Mouse (Mus musculus) left cerebral cortex, postnatal 36 days (tissue): ENCODE data around the gene Vmn1r183. TPM values are rescaled to one million over a fixed set of nuclear protein-coding genes. Genes with fewer than 3 reads are reported as not detected.
"Not testable (repeated sequence)": the region's sequence is repeated elsewhere in the genome, so short reads cannot be mapped to it uniquely, and the experiment has no call there.

Source experiments
- DNase-seq, 2 experiments: peaks; one replicate each; pipeline ENCODE4 v3.0.0; 2021 to 2022; ENCODE audit warnings: low spot score in 2 of 2, mixed read lengths in 1 of 2
- intact Hi-C: fragments of 180-260 bp; cut with DNase I; formaldehyde crosslinking; loops from one replicate; pipeline ENCODE4 v1.15.1; 2025
- total RNA-seq, 2 experiments: library from RNA; stranded (reverse); gene quantifications; 2 replicates each; pipeline ENCODE4 v1.2.3; 2021

The Vmn1r183 gene
- not detected for total RNA-seq

DNA sequence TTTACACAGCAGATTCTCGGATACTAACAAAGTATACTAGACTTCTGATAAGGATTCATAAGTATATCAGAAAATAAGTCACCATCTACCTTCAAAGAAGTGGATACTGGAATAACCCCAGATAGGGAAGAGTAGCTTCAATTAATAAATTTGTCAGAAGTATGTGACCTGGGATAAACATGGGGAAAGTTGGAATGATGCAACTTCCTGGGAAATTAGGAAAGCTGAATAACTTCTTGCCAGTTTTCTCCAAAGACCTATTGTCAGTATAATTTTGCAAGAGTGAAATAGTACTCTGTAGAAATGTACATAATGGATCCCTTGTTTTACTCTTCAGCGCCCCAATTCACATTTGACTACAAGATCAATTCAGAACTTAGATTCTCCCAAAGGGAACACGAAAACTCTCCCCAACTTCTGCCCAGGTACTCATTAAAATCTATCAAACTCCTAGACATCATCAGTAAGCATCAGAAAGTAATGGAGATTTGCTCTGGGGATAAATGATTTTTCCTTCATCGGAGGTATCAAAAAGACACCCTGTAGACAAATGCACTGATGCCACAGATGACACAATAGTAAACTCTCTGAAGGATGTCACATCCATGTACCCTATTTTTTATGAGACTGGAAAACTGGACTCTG lies at the start of gene Vmn1r183:
Gene Vmn1r183, plus strand, starts transcription at position 595 of the 645 bp plus-strand sequence.
- intact Hi-C loops: no loop called here
- no peak for DNase-seq

DNA sequence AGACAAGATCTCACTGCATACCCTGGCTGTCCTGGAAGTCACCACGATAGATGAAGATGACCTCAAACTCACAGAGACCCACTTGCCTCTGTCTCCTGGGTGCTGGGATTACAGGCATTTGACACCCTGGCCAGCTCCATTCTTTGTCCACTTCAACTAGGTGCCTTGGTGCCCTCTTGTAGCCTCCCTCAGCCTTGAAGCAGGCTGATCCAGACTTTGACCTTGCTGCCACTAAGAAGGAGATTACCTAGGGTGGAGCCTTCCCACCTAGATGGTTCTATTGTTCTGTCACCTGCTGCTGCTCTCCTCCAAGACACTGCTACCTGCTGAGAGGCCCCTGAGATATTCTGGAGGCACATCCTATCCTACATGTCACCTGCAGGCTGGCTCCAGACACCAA lies 21.4 kb downstream of the Vmn1r183 start:
- intact Hi-C loops, DNase-seq: not testable (repeated sequence)

DNA sequence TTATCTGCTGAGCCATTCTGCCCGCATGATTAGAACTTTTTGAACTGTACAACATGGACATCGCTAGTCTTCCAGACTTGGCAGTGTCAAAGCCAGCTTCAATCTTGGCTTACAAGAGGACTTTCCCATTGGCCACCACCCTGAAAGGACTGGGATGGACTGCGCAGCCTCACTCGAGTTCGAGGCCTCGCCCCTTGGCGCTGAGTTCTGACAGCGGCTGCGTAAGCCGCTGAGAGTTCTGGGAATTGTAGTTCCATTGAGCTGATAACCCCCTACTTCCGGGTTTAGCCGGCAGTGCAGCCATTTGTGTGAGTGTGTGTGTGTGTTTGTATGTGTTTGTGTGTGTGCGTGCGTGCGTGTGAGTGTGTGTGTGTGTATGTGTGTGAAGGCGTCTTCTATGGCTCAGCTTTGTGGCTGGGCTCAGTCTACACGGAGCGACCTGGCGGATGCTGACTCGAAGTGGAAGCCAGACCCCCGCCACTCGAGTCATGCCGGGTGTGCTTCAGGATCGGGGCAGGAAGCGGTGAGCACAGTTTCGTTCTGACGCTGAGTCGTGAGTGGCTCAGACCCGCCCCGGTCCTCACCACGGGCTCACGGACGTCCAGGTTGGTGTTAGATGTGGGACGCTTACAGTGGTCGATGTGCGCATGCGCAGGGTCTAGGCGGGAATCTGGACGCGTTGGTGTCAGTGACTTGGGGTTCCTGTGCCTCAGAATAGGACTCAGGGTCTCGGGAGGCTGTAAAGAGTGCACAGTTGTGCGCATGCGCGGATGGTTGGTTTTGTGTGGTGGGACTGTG lies 28.8 kb downstream of the Vmn1r183 start, which contains the start of gene Zfp180:
Gene Zfp180, plus strand, starts transcription at position 291 of the 798 bp plus-strand sequence.
- intact Hi-C loops: loop anchor here (1.0 kb wide), 1 partner anchor 30 kb away; the partner anchor contains the start of gene Zfp112
- DNase-seq: peak; percentile 93 to 94

DNA sequence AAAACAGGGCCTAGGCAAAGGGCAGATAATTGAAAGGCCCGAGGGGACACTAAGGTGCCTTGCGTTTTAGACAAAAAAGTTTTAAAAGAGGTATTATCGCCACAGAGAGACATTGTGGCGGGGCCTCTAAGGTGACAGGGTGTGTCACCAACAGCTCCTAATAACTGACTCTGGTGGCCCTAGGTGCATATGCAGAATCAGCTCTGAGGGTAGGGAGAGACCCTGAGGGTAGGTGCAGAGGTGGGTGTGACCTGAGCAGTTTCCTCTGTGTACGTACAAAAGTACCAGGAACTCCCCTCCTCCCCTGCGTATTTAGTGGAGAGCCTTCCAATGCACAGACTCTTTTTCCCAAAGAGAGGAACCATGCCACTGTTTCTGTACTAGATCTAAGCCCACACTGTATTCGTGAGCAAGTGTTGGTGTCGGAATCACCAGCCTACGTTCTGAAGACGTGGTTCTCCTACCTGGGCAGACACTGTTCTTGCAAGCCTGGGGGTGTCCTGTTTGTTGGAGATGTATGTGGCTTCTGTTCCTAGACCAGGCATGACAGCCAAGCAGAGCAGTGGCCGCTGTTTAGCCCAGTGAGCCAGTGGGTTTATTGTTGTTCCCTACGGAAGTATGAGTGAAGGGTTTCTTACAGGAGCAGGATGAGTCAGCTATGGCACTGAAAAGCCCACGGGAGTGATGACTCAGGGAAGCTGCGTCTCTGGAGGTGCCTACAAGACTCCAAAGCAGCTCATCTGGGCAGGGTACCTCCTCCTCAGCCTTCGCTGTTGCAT lies 29.6 kb downstream of the Vmn1r183 start:
- peak; percentile 65 to 74 for DNase-seq
- intact Hi-C loops: no loop called here

DNA sequence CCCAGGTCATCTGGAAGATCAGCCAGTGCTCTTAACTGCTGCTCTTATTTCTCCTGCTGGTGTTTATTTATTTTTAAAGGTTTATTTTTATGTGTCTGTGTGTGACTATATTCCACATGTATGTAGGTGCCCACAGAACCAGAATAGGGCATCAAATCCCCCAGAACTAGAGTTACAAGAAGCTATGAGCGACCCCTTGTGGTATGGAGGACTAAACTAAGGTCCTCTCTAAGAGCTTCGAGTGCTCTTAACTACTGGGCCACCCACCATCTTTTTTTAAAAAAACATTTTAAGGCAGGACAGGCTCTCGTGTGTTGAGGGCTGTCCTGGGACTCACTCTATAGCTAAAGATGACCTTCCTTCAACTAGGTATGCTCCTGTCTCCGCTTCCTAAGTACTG lies 33.8 kb downstream of the Vmn1r183 start:
- DNase-seq: no peak
- intact Hi-C loops: no loop called here

DNA sequence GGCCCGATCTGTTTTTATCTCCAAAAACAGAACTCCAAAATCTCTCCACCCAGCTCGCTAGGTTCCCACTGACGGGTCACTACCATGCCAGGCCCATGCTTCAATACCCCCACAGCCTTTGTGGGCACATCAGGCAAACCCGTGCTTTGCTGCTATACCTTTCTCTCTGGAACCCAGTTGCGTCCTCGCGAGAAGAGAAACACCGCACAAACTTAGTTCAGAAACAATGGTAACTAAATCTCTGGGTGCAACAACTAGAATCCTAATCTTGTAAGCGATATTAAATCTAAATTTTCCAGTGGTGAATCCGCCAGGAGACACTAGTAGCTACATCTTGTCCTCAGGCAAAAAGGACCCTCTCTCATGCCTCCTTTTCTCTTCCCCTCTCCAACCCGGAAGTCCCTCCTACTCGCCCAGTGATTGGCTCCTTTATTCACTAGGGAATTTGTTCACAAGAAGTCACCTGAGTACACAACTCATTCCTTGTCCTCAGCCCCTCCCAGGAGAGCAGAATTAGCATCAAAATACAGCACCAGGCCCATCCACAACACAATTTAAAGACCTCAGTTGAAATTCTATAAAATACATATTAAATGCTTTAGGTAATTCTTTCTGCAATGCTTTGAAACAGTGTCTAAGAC lies 34.6 kb downstream of the Vmn1r183 start:
- DNase-seq: no peak
- intact Hi-C loops: no loop called here

DNA sequence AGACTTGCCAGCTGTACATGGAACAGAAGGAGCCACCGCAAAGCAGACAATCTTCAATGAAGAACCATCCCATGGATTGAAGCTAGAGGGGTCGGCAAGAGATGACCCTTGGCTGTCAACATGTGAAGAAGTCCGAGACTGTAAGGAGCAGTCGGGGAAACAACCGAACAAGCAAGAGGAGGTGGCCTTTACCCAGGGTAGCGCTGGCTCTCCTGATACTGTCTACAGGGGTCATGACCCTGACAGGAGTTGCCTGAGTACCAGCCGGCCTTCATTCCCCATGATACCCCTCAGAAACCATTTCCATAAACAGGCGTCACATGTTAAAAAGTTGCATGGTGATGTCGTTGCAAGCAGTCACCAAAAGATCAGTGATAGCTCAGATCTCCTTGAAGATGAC lies 51.3 kb downstream of the Vmn1r183 start:
- DNase-seq: no peak
- intact Hi-C loops: no loop called here

DNA sequence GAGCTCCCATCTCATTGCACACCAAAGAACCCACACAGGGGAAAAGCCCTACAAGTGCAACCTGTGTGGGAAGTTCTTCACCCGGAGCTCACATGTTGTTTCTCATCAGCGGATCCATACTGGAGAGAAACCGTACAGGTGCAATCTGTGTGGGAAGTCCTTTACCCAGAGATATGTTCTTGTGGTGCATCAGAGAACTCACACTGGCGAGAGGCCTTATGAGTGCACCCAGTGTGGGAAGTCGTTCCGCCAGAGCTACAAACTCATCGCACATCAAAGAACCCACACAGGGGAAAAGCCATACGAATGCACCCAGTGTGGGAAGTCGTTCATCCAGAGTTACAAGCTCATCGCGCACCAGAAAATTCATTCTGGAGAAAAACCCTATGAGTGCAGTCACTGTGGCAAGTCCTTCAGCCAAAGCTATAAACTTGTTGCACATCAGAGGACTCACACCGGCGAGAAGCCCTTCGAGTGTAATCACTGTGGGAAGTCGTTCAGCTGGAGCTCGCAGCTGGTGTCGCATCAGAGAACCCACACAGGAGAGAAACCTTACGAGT lies 52.2 kb downstream of the Vmn1r183 start:
- DNase-seq: no peak

DNA sequence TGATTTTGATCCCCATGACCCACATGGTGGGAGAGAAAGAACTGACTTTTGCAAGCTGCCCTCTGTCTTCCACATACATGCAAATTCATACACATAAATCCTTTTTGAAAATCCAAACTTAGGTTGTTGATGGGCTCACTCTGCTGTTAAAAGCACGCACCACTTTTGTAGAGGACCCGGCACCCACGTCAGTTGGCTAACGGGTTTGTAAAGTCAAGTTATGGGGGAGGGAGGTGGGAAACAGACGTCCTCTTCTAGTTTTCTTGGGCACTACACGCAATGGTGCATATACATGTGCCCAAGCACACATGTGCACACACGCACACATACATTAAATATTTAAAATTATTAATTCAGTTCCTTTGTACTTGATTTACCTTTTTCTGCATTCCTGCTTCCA lies 57.8 kb downstream of the Vmn1r183 start:
- DNase-seq: no peak
- intact Hi-C loops: no loop called here

More for the DNA sequence above, 52.2 kb downstream of the Vmn1r183 start:
- intact Hi-C loops: no loop called here

DNA sequence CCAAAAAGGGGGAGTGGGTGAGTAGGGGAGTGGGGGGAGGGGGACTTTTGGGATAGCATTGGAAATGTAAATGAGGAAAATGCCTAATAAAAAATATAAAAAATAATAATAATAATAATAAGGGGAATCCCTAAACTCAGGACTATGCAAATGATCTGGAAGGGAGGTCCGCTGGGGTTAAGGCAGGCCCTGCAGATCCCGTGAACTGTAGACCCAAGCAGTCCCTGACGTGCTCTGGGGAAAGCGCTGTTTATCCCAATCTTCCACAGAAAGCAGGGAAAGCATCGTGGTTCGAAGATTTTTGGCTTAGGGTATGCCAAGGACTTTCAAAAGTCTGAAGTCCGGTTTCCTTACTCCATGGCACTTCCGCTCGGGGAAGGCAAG lies 58.7 kb downstream of the Vmn1r183 start:
- intact Hi-C loops: loop anchor here (1.0 to 2.0 kb wide), 2 partner anchors 23 to 30 kb away; partner anchors contain the start of genes Zfp180 and Zfp235
- DNase-seq: no peak

DNA sequence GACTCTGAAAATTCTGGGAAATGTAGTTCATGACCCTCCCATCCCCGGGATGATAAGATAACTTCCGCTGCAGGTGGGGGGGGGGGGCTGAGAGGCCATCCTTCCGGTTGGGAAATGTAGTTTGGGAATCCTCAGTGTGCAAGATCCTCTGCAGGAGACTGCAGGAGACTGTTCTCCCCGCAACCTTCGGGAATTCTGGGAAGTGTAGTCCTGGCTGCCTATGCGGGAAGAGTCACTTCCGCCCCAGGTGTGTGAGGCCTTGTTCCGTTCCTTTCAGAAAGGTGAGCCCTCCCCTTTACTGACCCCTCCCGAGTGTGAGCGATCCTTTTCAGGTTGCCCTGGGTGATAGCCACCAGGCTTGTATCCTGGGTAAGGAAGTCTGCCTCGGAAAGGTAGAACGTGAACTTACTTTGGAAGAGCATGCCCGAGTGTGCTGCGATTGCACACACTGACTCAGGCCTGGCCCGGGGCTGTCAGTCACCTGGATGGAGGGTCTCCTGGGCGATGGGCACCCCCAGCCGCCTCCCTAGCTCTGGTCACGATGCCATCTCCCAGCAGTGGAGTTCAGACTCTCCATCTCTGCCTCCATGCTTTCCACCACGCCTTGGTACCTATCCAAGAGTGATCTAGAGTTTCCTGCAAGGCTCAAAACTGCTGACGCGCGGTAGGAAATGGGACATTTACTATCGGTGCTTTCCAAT lies 59.3 kb downstream of the Vmn1r183 start, which contains the start of gene Zfp112:
Gene Zfp112, plus strand, starts transcription at position 159 of the 701 bp plus-strand sequence.
- DNase-seq: peak; percentile 81 to 85
- intact Hi-C loops: loop anchor here (1.0 to 2.0 kb wide), 2 partner anchors 22 to 31 kb away; partner anchors contain the start of genes Zfp180 and Zfp235

DNA sequence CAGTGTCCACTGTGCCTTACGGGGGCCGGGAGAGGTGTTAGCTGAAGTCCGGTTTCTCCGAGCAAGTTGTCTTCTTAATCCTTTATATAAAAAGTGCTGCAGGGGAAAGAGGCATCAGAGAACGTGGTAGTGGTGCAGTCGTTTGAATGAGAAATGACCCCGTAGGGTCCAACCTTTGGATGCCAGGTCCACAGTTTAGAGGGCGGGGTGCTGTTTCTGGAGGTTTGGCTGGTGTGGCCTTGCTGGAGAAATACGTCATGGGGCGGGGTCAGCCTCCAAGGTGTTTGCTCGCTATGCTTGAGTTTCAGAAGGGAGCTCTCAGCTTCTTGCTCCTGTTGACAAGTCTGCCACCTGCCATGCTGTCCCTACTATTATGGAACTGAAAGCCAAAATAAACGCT lies 59.9 kb downstream of the Vmn1r183 start:
- intact Hi-C loops: loop anchor here (2.0 kb wide), 1 partner anchor 22 kb away; the partner anchor contains the start of gene Zfp235
- peak; percentile 30 to 33 for DNase-seq

Other genes starting within 250 kb of the Vmn1r183 start
- not detected for gene Vmn1r175, start 242.6 kb upstream of the Vmn1r183 start, total RNA-seq
- gene Vmn1r176, start 215.9 kb upstream of the Vmn1r183 start, total RNA-seq: not detected
- gene Vmn1r177, start 186.8 kb upstream of the Vmn1r183 start, total RNA-seq: not detected
- gene Vmn1r178, start 161.2 kb upstream of the Vmn1r183 start, total RNA-seq: not detected
- not detected for gene Vmn1r179, start 126.3 kb upstream of the Vmn1r183 start, total RNA-seq
- not detected for gene Vmn1r180, start 102.6 kb upstream of the Vmn1r183 start, total RNA-seq
- gene Vmn1r181, start 78.6 kb upstream of the Vmn1r183 start, total RNA-seq: not detected
- not detected for gene V1rd19, start 51.6 kb upstream of the Vmn1r183 start, total RNA-seq
- gene Zfp180, start 28.7 kb downstream of the Vmn1r183 start, total RNA-seq: 10 to 100 TPM; 42.8 to 54.9 TPM
- gene Zfp112, start 59.1 kb downstream of the Vmn1r183 start, total RNA-seq: 10 to 100 TPM in 1 of 2 experiments, 1 to 10 TPM in 1; 8.9 to 13.0 TPM
- gene Zfp235, start 80.9 kb downstream of the Vmn1r183 start, total RNA-seq: 10 to 100 TPM; 20.5 to 23.5 TPM
- gene Zfp114, start 121.8 kb downstream of the Vmn1r183 start, total RNA-seq: 1 to 10 TPM; 3.3 to 4.3 TPM
- gene Zfp111, start 158.2 kb downstream of the Vmn1r183 start, total RNA-seq: 10 to 100 TPM; 11.2 to 11.9 TPM
- 10 to 100 TPM in 1 of 2 experiments, 1 to 10 TPM in 1; 8.6 to 10.8 TPM for gene Zfp109, start 184.3 kb downstream of the Vmn1r183 start, total RNA-seq
- 1 to 10 TPM; 7.8 to 9.1 TPM for gene Zfp108, start 201.5 kb downstream of the Vmn1r183 start, total RNA-seq
- gene Zfp93, start 217.2 kb downstream of the Vmn1r183 start, total RNA-seq: 10 to 100 TPM; 11.8 to 12.6 TPM
- 10 to 100 TPM; 21.9 to 23.9 TPM for gene Zfp61, start 248.0 kb downstream of the Vmn1r183 start, total RNA-seq